Mouse (Mus musculus) liver, postnatal 0 days (tissue): ENCODE results near the gene Wbp1l.

Experiments
- CTCF ChIP-seq: sonication (generic); IDR thresholded peaks from 2 replicates; pipeline ENCODE4 v1.5.1; 2016; ENCODE audit warnings: antibody characterized with exemption, low read depth
- EP300 ChIP-seq: IDR thresholded peaks from 2 replicates; pipeline ENCODE4 v1.6.1; 2016; ENCODE audit warnings: antibody characterized with exemption, low read depth, mild to moderate bottlenecking

- no peak for TF ChIP-seq CTCF
- no peak for TF ChIP-seq EP300
Measured at GRCm38 (mm10) chr19:46672766-46673418, 74.0 kb downstream of the Wbp1l start, which contains the start of gene Cyp17a1.
